8 mouse cellular contexts compared by ENCODE assay signal in genomic region chr9:22070791-22071573, GRCm38 (mm10). TPM values are rescaled to one million over a fixed set of nuclear protein-coding genes. Genes with fewer than 3 reads are reported as not detected.
DNase-seq lines count a peak whose midpoint lies in the region; ATAC-seq lines count a peak whose summit lies in the region.

TSS of gene Gm49318 (minus strand) at chr9:22071259.
TSS of gene Zfp653 (minus strand) at chr9:22071376.

- H3K36me3 ChIP-seq in intestine, embryonic 14.5 days (ENCODE audit: control insufficient read depth, insufficient read depth, low read length) = peaks cover 31% of the 10 kb centered on the region; the same call in 1 of the 2 replicates

- peak within 1 kb of the TSS; percentile 98 for H3K27ac ChIP-seq in intestine, embryonic 14.5 days (ENCODE audit: low read depth)

- H3K27me3 ChIP-seq in intestine, embryonic 14.5 days (replicated peaks; ENCODE audit: control insufficient read depth, insufficient read depth, low read length) = no peaks in the 10 kb centered on the region

- ATAC-seq in intestine, embryonic 14.5 days (replicated peaks; ENCODE audit: low FRiP score, low TSS enrichment, low read depth) = peak; percentile 98

- peak within 1 kb of the TSS; percentile 95 for H3K9ac ChIP-seq in intestine, embryonic 14.5 days (ENCODE audit: low read length)

- DNase-seq in adrenal gland, adult (ENCODE audit: inconsistent age in 2 of 2, low spot score in 1 of 2) = peak; percentile 98
- DNase-seq in embryo, embryonic 10.5 days (ENCODE audit: low spot score) = peak; percentile 98
- peak; percentile 98 for DNase-seq in gastrocnemius, postnatal 14 days
- DNase-seq in intestine, embryonic 14.5 days (ENCODE audit: low spot score) = peak; percentile 96
- DNase-seq in left cerebral cortex, postnatal 14 days (ENCODE audit: low spot score in 2 of 2) = peak; percentile 98
- peak; percentile 97 for DNase-seq in mesoderm, embryonic 11.5 days (ENCODE audit: low read depth, low spot score)
- DNase-seq in right cerebral cortex, postnatal 36 days (ENCODE audit: low spot score in 2 of 2) = peak; percentile 96
- peak; percentile 97 for DNase-seq in yolk sac, embryonic 10.5 days (ENCODE audit: low spot score)

- 3% methylated on average over 56 of the region's 87 CpGs for WGBS in intestine, embryonic 14.5 days

- peak within 1 kb of the TSS; percentile 66 for H3K4me2 ChIP-seq in intestine, embryonic 14.5 days (ENCODE audit: low read length)

- H3K9me3 ChIP-seq in intestine, embryonic 14.5 days (ENCODE audit: control insufficient read depth, low read length) = no peaks in the 10 kb centered on the region

- intact Hi-C loops in gastrocnemius, postnatal 14 days (cut with DNase I; ENCODE audit: low total_unique reads) = no loop called here
- intact Hi-C loops in left cerebral cortex, postnatal 14 days (cut with DNase I) = no loop called here

- H3K4me3 ChIP-seq in intestine, embryonic 14.5 days (ENCODE audit: low read depth, low read length) = peak within 1 kb of the TSS; percentile 79

- H3K4me1 ChIP-seq in intestine, embryonic 14.5 days (replicated peaks; ENCODE audit: control insufficient read depth, insufficient read depth, low read length) = peaks cover 4% of the 10 kb centered on the region; the same call in 1 of the 2 replicates

RNA-seq across cellular contexts. Expression of gene Gm49318, which starts in this region (rescaled TPM):
- total RNA-seq in gastrocnemius, postnatal 14 days (2021) = not detected
- not detected in 2 replicates for polyA plus RNA-seq in intestine, embryonic 14.5 days (2014; fragmentation: Nextera tagmentation; extraction: Ambion mirVana)
- 1 to 10 TPM; 1.4 to 3.7 TPM for total RNA-seq in left cerebral cortex, postnatal 14 days (2021)

RNA-seq across cellular contexts. Expression of gene Zfp653, which starts in this region (rescaled TPM):
- 1 to 10 TPM; 2.6 to 3.2 TPM for total RNA-seq in gastrocnemius, postnatal 14 days (2021)
- 10.2 and 10.3 TPM in 2 replicates for polyA plus RNA-seq in intestine, embryonic 14.5 days (2014; fragmentation: Nextera tagmentation; extraction: Ambion mirVana)
- total RNA-seq in left cerebral cortex, postnatal 14 days (2021) = 10 to 100 TPM; 19.0 to 21.6 TPM

Comparison
In these comparisons a context has a peak if more than half of its experiments do, and no peak if none do; other contexts are left out.
1. Peak in every context shown above with its lines: DNase-seq, ATAC-seq, H3K4me3 ChIP-seq and H3K27ac ChIP-seq.
2. RNA of gene Zfp653 (total RNA-seq): 19.0 to 21.6 TPM in left cerebral cortex, postnatal 14 days; 2.6 to 3.2 TPM in gastrocnemius, postnatal 14 days; every median in the first group is over 4 times any median in the second.